Mouse (Mus musculus): ENCODE data around the gene A630095N17Rik.

GRCm38 (mm10) chr1:75213096-75213495 is 18.8 kb downstream of the A630095N17Rik start:
- peak; percentile 51; the same call in 1 of the 3 replicates for TF ChIP-seq GATA1 (IDR thresholded peaks at IDR 0.05; ENCODE audit: borderline replicate concordance, low read length)
- peak; percentile 80; the same call in 1 of the 2 replicates for TF ChIP-seq FLI1 (IDR thresholded peaks at IDR 0.05; ENCODE audit: low read length)

All from megakaryocyte, embryonic 14.5 days (primary cell).